Mouse (Mus musculus) mesoderm, embryonic 11.5 days (tissue): ENCODE data around the gene Ace.
A peak's percentile ranks its signal among the peaks of the same experiment; 100 is the strongest.

Experiments
- DNase-seq: peaks from one replicate; pipeline ENCODE4 v3.0.0-alpha.2; 2012; ENCODE audit warnings: low read depth, low spot score

Ace gene

DNA sequence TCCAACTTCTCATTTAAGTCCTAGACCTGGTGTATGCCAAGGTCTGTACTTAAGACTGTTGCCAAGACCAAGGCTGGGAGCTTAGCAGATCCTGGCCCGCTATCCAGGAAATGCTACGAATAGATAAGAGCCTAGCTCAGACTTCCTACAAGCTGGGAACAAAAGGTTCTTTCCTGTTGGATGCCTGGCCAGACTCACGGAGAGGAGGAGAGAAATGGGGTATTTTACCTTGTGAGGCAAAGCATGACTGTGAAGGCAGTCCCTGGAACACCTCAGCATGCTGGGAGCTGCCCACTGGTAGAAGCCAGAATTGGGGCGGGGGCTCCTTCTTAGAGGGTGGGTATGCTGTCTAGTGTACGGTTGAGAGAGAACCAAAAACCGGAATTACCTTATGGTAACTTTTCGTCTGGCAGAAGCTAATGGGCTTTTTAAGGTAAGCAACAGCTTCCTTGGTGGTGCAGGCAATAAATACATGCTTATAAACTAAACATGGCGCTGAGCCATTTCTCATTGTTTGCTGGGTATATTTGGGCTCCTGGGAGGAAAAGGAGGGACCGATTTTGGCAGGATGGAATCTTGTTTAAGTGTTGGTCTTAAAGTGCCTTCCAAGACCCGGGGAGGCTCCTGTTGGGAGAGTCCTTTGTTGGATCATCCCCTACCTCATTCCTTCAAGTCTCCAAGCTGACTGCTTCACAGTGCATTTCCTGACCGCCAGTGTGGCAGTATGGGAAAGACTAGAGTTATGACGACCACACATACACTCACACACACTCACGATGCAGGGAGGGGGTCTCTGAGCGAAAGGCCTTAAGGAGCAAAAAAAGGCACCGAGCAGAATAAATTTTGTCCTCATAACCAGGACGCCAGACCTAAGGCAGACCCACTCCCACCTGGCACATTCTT lies 22.7 kb upstream of the Ace start:
- DNase-seq = no peak

DNA sequence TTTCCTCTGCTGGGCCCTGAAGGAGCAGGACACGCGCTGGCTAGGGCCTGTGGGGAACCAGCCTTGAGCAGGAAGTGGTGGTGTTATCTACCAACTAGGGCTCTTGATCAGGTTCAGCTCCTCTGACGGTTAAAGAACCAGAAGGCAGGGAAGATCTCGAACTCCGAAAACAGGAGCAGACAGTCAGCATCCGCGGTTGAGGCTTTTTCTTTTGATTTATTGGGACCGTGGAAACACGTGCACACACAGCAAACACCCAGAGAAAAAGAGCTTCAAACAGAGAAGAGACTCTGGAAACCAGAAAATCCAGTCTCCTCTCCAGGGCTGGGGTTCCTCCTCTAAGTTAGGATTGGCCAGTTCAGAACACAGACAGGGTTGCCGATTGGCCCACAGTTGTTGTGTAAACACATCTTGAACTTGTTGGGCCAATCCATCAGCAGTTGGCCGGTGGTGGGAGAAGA lies 21.0 kb upstream of the Ace start:
- DNase-seq = no peak

DNA sequence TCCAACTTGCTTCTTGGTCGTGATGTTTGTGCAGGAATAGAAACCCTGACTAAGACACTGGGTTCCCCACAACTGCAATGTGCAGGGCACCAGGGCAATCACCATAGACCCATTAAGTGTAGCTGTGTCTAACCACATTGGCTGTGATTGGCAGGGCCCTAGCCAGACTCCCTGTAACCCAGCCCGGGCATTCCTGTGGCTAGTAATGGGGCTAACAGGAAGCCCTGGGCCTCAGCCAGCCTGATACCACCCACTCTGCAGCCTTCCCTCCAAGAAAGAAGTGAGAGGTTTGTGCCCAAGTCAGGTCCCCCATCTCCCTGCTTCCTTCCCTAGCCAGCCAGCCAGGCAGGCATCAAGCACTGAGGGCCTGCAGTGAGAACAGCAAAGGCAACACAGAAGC lies 19.5 kb upstream of the Ace start:
- DNase-seq = no peak

DNA sequence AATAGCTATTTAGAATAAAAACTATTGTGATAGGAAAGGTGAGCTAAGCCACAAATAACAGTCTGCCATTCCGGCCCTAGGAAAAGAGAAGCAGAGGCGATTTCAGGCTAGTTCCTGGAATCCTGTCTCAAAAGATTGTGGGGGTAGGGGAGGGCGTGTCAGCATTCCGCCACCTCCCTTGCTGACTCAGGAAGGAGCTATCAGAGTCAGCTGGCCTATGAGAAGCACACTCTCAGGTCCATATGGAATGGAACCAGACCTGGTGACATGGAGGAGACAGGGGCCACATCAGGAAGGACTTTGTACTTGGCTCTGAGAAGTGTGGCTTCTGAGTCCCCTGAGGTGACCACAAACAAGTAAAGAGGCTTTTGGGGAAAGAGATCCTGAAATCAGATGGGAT lies 17.2 kb upstream of the Ace start:
- DNase-seq = no peak

DNA sequence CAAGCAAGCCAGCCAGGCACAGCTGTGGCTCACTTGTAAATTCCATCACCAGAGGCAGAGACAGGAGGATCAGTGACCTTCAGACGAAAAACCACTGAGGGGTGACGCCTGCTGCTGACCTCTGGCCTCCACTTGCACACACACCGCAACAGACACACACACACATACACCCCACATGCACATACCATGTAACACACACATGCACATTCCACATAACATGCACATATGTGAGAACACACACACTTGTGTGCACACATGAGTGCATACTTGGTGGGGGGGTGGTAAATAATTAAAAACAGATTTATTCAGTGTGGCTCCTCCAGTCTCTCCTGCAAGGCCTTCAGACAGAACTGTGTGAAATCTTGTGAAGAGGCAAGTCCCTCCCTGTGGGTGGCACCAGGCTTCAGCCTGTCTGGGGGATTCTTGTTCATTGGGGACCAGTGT lies 16.1 kb upstream of the Ace start:
- DNase-seq = peak; percentile 33

DNA sequence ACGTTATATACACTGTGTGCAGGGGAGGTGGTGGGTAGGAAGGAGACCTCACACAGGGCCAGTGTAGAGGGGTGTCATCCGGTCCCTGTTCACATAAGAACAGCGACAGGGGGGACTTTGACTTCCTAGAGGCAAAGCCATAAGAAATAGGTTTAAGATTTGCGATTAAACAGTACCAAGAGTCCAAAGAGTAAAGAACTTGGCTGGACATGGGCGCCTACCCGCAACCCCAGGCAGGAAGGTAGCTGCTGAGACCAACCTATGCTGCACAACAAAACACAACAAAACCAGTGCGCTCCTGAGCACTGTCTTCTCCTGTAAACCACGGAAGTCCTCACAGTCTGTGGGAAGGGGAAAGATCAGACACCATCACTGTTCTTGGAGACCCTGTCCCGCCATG lies 15.6 kb upstream of the Ace start:
- no peak for DNase-seq

DNA sequence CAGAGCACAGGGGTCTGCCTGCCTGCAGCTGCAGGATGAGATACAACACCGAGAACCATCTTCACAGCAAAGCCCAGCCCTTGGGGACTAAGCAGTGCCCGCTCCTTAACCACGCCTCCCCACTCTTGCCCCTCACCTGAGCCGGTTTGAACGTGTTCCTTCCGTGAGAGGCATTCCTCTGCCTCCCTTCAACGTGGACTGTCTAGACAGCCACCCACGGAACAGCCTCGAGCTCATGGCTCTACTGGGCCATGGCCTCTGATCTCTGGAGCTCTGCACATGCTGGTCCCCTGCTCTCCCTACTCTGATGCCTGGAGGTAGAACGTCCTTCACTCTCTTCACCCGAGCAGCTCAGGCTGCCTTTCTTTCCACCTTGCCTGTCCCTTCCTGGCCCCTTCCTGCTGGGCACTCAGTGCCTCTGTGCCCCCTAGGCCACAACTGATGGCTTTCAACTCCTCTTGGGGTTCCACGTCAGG lies 14.8 kb upstream of the Ace start, which contains the start of gene Cyb561:
TSS of gene Cyb561 (minus strand) at position 426 of the 476 bp plus-strand sequence.
- DNase-seq = no peak

DNA sequence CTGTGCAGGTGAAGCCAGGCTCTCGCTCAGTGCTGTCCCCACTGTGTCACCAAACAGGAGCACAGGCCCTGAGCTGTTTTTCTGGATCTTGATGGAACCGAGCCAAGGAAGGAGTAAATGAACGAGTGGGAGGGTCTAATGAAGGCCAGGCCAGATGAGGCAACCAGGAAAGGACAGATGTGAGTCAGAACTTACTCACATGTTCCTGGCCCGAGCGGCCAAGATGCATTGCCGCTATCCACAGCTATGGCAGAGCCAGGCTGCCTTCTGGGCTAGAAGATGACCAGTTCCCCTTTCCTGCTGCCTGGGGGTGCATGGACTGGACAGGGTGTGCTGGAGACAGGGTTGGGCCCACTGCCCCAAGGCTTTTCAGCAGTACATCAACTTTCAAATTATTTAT lies 14.3 kb upstream of the Ace start:
- DNase-seq = no peak

DNA sequence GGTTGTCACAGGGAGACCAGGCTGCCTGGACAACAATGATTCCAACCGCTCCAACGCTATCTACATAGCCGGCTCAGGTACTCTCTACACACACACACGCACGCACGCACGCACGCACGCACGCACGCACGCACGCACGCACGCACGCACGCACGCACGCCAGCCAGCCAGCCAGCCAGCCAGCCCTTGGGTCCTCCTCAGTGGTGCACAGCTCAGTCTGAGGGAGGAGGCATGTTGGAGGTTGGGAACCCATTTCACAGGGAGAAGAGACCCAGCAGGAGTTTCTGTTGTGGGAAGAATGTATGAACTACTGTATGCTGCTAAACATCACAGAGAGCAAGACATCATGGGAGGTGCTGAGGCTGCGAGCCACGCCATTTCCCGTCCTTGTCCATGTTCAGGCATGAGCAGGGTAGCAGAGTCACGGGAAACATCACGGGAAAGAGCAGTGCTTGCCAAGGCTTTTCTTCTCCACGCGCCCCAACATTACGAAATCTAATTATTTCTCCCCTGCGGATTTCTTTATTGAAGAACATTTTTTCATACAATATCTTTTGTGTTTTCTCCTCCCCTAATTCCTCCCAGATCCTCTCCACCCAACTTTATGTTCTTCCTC lies 11.8 kb upstream of the Ace start:
- DNase-seq = no peak

DNA sequence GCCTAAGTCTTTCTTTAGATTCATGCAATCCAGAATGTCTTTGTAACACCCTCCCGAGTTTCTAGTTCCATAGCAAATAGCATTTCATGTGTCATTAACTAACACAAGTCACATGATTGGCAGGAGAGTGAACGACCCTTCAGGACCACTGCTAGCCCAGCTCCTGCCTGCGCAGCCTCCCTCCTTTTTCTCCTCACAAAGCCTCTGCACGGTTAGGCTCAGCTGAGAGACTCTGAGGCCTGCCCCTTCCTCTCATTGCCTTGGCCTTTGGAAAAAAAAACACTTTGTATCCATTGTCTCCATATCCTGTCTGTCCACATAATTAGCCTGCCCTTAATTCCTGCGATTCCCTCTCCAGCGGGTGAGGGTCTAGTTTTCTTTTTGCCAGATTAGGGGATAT lies 10.2 kb upstream of the Ace start:
- DNase-seq = no peak

DNA sequence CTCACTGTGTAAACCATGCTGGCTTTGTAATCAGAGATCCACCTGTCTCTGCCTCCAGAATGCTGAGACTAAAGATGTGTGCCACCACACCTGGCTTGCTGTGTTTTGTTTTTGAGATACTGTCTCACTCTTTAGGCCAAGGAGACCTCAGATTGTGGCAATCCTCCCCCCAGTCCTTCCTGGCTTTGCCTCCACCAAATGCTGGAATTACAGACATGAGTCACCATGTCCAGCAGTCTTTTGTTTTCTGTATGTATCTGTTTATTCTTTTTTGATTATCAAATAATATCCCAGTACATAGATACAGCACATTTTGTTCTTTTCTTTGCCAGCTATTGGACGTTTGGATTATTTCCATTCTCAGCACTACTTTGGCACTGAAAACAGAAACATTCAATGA lies 9.2 kb upstream of the Ace start:
- DNase-seq = no peak

DNA sequence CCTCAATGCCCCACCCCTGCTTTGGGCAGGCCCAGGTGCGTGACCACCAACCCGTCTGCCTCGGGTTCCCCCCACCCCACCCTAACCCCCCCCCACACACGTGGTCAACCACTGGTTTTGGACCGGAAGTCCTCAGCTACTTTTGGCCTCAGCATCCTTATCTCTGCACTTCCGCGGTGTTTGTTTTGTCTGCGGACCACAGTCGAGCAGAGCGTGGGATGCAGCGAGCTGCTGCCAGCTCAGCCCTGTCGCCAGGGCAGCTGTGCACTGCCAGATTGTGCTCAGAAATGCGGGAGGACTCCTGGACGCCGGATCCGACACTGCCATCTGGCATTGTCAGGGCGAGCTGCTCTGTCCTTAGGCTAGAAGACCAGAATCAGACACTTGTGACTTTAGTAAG lies 8.4 kb upstream of the Ace start:
- no peak for DNase-seq

DNA sequence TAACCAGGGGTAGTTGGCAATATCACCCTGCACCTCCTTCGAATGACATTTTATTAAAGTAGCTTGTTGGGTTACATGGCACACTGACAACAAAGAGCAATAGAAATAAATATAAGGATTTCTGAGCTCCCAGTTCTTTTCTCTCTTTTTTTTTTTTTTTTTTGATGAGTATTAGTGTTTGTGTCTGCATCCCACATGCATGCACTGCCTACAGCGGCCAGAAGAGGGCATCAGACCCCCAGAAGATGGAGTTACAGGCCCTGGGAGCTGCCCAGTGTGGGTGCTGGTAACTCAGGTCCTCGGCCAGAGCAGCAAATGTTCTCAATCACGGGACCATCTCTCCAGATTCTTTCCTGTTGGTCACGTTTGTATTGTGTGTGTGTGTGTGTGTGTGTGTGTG lies 3.1 kb upstream of the Ace start:
- DNase-seq = peak; percentile 37

DNA sequence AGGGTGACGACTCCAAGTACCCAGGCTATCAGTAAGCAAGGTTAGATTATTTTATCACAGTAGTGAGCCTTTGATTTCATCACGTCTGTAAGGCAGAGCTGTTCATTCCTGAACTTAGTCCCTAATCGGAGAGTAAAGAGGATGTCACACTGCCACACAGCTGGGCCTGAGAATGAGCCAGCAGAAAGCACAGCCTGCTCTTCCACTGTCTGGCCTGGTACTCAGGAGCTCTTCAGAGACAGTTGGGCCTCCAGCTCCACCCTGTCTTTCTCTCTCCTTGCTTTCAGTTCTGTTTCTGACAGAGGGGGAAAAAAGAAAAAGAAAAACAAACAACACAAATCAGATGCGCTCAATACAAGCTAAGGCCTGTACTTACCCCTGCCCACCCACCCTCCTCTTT lies 1.5 kb upstream of the Ace start:
- DNase-seq = no peak

DNA sequence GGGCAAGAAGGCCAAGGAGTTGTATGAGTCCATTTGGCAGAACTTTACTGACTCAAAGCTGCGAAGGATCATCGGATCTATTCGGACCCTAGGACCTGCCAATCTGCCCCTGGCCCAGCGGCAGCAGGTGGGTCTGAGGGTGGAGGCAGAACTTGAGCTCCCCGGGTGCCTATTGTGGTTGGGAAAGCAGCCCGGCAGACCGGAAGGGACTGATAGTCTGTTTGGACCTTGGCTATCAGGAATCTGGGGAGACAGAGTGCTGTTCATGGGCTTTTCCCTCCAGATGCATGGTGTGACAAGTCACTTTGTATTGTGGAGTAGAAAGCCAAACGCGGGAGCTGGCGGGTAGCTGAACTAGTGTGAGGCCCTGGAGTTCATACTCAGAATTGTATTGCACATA lies 1.2 kb downstream of the Ace start:
- DNase-seq = no peak

DNA sequence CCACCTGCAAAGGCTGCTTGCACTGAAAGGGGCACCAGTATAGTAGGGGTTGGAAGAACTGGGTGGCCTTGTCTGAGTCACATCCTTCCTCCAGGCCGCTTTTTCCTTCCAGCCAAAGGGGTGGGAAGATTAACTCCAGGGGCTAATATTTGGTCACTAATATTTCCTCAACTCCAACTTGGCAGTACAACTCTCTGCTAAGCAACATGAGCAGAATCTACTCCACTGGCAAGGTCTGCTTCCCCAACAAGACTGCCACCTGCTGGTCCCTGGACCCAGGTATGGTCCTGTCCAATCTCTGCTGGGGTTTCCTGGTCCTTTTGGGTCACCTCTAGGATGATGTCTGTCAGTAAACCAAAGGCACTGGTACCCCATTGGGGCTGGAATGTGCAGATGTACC lies 1.8 kb downstream of the Ace start:
- DNase-seq = no peak

DNA sequence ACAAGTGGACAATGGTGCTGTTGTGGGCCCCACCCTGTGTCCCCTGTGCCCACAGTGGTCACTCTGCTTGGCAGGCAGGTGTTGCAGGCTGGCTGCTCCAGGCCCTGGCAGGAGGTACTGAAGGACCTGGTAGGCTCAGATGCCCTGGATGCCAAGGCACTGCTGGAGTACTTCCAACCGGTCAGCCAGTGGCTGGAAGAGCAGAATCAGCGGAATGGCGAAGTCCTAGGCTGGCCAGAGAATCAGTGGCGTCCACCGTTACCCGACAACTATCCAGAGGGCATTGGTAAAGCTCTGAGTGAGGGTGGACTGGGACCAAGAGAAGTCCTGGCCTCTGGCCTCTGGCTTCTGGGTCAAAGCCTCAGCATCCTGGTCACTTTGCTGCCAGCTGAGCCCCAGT lies 6.8 kb downstream of the Ace start:
- DNase-seq = no peak

DNA sequence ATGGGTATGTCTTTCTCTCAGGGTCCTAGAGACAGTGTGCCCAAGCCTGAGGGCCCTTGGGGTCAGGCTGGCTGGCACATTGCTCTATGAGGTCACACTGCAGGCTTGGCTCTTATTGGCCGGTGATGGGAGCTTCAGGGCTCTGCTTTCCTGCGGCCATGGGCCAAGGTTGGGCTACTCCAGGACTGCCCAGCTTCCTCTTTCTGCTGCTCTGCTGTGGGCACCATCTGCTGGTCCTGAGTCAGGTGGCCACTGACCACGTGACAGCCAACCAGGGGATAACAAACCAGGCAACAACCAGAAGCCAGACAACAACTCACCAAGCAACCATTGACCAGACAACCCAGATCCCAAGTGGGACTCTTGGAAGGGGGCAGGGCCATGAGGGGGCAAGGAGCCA lies 7.3 kb downstream of the Ace start:
- no peak for DNase-seq

DNA sequence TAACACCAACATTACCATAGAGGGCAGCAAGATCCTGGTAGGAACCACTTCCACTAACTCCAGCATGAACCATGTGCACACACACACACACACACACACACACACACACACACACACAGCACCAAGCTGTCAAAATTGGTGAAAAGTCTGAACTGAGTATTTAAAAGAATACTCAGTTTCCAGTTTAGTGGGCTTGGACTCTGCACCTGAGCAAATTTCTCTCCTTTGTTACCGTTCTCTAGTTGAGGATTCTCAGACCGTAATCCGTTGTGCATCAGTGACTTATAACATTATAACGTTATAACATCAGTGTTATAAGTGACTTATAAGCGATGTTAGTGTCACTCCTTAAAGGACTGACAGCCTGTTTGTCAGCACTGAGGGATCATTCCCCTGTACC lies 7.9 kb downstream of the Ace start:
- DNase-seq = no peak

DNA sequence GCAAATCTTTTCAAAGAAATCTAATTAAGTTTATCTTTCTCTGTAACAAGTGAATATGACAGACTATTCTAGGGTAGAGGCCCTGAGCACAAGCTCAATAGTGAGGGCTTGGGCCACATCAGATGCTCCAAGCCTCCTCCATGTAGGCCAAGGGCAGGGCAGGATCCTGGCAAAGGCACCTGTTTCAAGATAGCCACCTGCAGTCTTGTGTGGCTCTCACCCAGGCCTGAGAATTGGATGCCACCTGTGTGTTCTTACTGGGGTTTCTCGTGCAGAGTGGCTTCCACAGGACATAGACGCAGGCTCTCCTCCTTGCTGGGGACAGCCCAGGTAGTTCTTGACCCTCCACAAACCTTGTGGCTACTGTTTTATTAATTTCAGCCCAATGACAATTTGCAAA lies 10.5 kb downstream of the Ace start:
- no peak for DNase-seq

DNA sequence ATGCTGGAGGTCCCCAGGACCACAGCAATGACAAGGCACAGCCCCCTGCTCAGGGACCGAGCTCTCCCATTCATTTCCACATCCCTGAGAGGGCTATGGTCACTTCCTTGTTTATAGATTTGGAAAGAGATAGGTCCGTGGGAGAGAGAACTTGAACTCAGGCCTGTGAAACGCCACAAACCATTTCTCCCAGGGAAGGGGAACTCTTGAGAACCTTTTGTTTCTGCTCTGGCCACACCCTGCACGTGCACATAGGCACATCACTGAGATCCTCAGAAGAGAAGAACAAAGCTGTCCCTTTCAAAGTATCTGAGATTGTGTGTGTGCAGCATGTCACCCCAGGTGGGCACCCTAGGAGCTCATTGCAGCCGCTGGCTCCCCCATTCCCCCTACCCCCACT lies 10.9 kb downstream of the Ace start:
- DNase-seq = no peak

DNA sequence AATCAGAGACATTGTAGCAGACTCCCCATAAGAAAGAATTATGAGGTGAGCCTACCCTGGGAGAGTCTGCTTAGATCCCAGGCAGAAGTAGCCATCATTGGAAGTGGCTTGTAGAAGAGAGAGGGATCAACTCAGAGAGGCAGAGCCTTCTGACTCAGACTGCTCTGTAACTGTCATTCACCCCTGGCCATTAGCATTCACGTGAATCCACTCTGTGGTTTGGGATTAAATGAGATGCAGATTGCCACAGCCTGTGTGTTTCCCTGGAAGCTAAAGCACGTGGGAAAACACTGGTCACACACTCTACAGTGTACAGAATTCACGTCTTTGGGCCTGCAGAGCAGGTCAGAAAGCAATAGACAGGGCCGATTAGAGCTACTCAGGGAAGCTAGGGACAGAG lies 16.7 kb downstream of the Ace start:
- no peak for DNase-seq

DNA sequence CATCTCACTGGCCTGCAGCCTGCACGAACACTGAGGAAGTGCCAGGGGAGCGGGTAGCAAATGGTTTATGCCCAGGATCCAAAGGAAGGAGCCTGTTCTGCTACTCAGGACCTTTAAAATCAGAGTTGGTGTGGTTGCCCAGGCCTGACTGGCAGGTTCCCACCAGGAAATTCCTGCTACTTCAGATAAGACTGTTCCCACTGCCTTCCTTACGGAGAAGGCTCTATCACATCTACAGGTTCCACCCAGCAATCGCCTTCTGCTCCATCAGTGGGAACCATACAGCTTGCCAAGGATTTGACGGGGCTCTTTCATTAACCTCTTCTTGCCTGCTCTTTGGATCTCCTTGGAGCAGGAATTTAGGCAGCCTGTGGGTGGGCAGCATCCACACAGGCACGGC lies 19.7 kb downstream of the Ace start:
- DNase-seq = no peak
